In the genomic region with DNA sequence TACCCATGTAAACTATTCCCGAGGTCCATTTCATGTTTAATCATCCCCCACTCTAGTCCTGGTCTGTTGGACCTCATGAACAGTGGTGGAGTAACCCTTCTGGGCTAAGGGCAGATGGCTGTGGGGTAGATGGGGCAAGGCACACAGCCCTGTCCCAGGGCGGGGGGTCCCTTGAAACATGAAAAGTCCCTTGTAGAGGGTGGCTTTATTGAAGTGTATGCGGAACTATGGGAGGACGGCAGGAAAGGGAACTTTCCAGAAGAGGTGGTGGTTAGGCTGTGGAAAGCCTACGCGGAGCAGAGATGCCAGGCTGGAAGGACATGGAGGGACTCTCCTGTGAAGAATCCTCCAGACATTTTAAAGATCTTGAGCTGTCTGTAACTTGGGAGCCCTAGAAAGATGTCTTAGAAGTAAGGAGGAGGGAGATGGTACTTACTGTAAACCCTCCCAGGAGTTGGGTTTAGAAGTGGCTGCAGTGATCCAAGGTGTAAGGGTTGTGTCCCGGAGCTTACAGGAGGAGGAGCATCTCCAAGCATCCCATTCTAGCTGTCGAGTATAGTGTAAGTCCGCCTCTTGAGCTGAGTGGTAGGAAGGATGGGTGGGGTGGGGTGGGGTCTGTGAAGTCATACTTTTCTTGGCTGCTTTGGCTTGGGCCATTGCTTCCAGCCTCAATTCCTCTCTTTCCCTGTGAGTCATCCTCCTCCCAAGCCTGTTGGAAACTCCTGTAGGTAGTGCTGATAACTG, we compare ENCODE assay signal across 20 mouse cellular contexts. TPM values are rescaled to one million over a fixed set of nuclear protein-coding genes. Genes with fewer than 3 reads are reported as not detected.
A peak's percentile ranks its signal among the peaks of the same experiment; 100 is the strongest.
DNase-seq lines count a peak whose midpoint lies in the region; ATAC-seq and TF ChIP-seq lines count a peak whose summit lies in the region.
"Had no signal": no experiment of that assay in that cellular context is flagged by ENCODE, and none has a peak within 500 bp of the region (broad histone marks: within the 10 kb centered on the region; RNA-seq: fewer than 3 reads in every experiment).

No protein-coding gene starts in this region.

- 0 out of 2 replicates have a peak overlapping the region, but pooled peaks have one; percentile 40 for H3K27ac ChIP-seq in heart, postnatal 0 days (ENCODE audit: low read depth)
- H3K27ac ChIP-seq in CH12.LX (ENCODE audit: insufficient read depth, low read depth) = peak overlapping the region; percentile 48
- H3K27ac ChIP-seq in brown adipose tissue, adult 24 weeks (replicated peaks; ENCODE audit: low read depth, low read length) = 0 out of 2 replicates have a peak overlapping the region, but pooled peaks have one; percentile 1
- H3K27ac ChIP-seq in midbrain, embryonic 14.5 days (replicated peaks; ENCODE audit: low read depth, low read length) = no peak overlapping the region
- H3K27ac ChIP-seq: forebrain, embryonic 13.5 days; hindbrain, embryonic 15.5 days; layer of hippocampus, adult 2 months; left cerebral cortex, adult 2 months; limb, embryonic 13.5 days; stomach, postnatal 0 days had no signal

- WGBS in heart, postnatal 0 days = 78% methylated on average over 9 of the region's 9 CpGs
- WGBS in midbrain, embryonic 14.5 days = 92% methylated on average over 9 of the region's 9 CpGs

- TF ChIP-seq CTCF in heart, postnatal 0 days (IDR thresholded peaks at IDR 0.05; ENCODE audit: low read depth) = no peak
- TF ChIP-seq CTCF in CH12.LX (conservative IDR thresholded peaks at IDR 0.05 in 1 of 2, IDR thresholded peaks at IDR 0.05 in 1 of 2; ENCODE audit: low read depth in 2 of 2, low read length in 2 of 2) = no peak

- no peak; the same call in 1 of the 2 replicates for ATAC-seq in heart, postnatal 0 days (ENCODE audit: insufficient read depth, low read depth)
- ATAC-seq in midbrain, embryonic 14.5 days (ENCODE audit: low FRiP score, low TSS enrichment) = no peak
- ATAC-seq: forebrain, embryonic 13.5 days had no signal

- intact Hi-C loops in heart, postnatal 25 days (cut with DNase I) = loop anchor here (5.0 kb wide), 1 partner anchor 83 kb away; no protein-coding TSS in a partner anchor

- dilution Hi-C loops in CH12.LX (cut with MboI; ENCODE audit: extremely low pct_ligation_motif_present, extremely low pct_unique_long_range_greater_than_20kb, low sequenced_read_pairs) = no loop called here

- peaks cover 48% of the 10 kb centered on the region for H3K79me2 ChIP-seq in CH12.LX (replicated peaks; ENCODE audit: control insufficient read depth, extremely low read depth, insufficient read depth, poor library complexity, severe bottlenecking)

- no peak overlapping the region; the same call in 1 of the 2 replicates for H3K4me2 ChIP-seq in heart, postnatal 0 days (ENCODE audit: low read depth, low read length)
- H3K4me2 ChIP-seq in CH12.LX (ENCODE audit: insufficient read depth, low read depth, poor library complexity, severe bottlenecking) = peak overlapping the region; percentile 92
- H3K4me2 ChIP-seq in midbrain, embryonic 14.5 days (ENCODE audit: low read length) = no peak overlapping the region
- H3K4me2 ChIP-seq: limb, embryonic 13.5 days; lung, embryonic 15.5 days; midbrain, embryonic 11.5 days had no signal

- no peaks in the 10 kb centered on the region for H3K27me3 ChIP-seq in heart, postnatal 0 days (ENCODE audit: control insufficient read depth, insufficient read depth, low read length)
- H3K27me3 ChIP-seq in CH12.LX (replicated peaks) = no peaks in the 10 kb centered on the region
- H3K27me3 ChIP-seq in midbrain, embryonic 14.5 days (ENCODE audit: control insufficient read depth, insufficient read depth, low read length) = no peaks in the 10 kb centered on the region
- H3K27me3 ChIP-seq: forebrain, embryonic 13.5 days; hindbrain, embryonic 15.5 days; limb, embryonic 13.5 days; lung, embryonic 15.5 days had no signal

- in situ Hi-C loops in CH12.LX (cut with MboI; ENCODE audit: low pct_ligation_motif_present, low pct_unique_long_range_greater_than_20kb, low sequenced_read_pairs) = no loop called here

- no peak for TF ChIP-seq EP300 in heart, postnatal 0 days (IDR thresholded peaks at IDR 0.05; ENCODE audit: low read depth)
- TF ChIP-seq EP300 in CH12.LX (IDR thresholded peaks at IDR 0.05; ENCODE audit: low read length) = no peak

- no peak overlapping the region for H3K9ac ChIP-seq in heart, postnatal 0 days (replicated peaks; ENCODE audit: low read depth, low read length)
- H3K9ac ChIP-seq in CH12.LX (ENCODE audit: insufficient read depth, low read depth) = peak overlapping the region; percentile 68
- H3K9ac ChIP-seq in midbrain, embryonic 14.5 days (replicated peaks; ENCODE audit: low read length) = no peak overlapping the region
- H3K9ac ChIP-seq: forebrain, embryonic 13.5 days; hindbrain, embryonic 15.5 days; limb, embryonic 13.5 days; lung, embryonic 15.5 days had no signal

- no peaks in the 10 kb centered on the region for H3K36me3 ChIP-seq in heart, postnatal 0 days (replicated peaks; ENCODE audit: control insufficient read depth, insufficient read depth, low read length)
- peaks cover 0 to 13% of the 10 kb centered on the region in 2 experiments for H3K36me3 ChIP-seq in CH12.LX (replicated peaks in 1 of 2; ENCODE audit: control insufficient read depth in 1 of 2, insufficient read depth in 1 of 2, low read length in 1 of 2)
- H3K36me3 ChIP-seq in midbrain, embryonic 14.5 days (ENCODE audit: control insufficient read depth, insufficient read depth, low read length) = no peaks in the 10 kb centered on the region
- H3K36me3 ChIP-seq: hindbrain, embryonic 15.5 days; lung, embryonic 15.5 days had no signal

- H3K9me3 ChIP-seq in heart, postnatal 0 days (replicated peaks; ENCODE audit: control insufficient read depth, low read length) = no peaks in the 10 kb centered on the region
- H3K9me3 ChIP-seq in CH12.LX (replicated peaks; ENCODE audit: low read length) = no peaks in the 10 kb centered on the region
- no peaks in the 10 kb centered on the region for H3K9me3 ChIP-seq in midbrain, embryonic 14.5 days (ENCODE audit: control insufficient read depth, low read length)
- H3K9me3 ChIP-seq: forebrain, embryonic 13.5 days; hindbrain, embryonic 15.5 days; limb, embryonic 13.5 days; lung, embryonic 15.5 days had no signal

- peak; percentile 59 for DNase-seq in heart, postnatal 0 days (ENCODE audit: low spot score)
- DNase-seq in heart, postnatal 25 days (ENCODE audit: low spot score) = no peak
- peak; percentile 68 for DNase-seq in 3134 (ENCODE audit: extremely low read depth, insufficient read length, low spot score)
- DNase-seq in CH12.LX (ENCODE audit: extremely low read depth) = no peak
- no peak for DNase-seq in cerebellum, postnatal 4 days (ENCODE audit: low spot score in 2 of 2)
- DNase-seq in cerebellum, postnatal 25 days = no peak
- DNase-seq in midbrain, embryonic 14.5 days = no peak
- DNase-seq: adrenal gland, adult 8-10 months; cerebellum, adult 9-11 months; kidney, adult 9 months; thymus, postnatal 25 days had no signal

- peaks cover 24% of the 10 kb centered on the region; the same call in 1 of the 2 replicates for H3K4me1 ChIP-seq in heart, postnatal 0 days (ENCODE audit: control insufficient read depth, insufficient read depth)
- peaks cover 19 to 76% of the 10 kb centered on the region in 2 experiments for H3K4me1 ChIP-seq in CH12.LX (ENCODE audit: control insufficient read depth in 1 of 2, insufficient read depth in 2 of 2)
- peaks cover 27% of the 10 kb centered on the region for H3K4me1 ChIP-seq in brown adipose tissue, adult 24 weeks (ENCODE audit: control insufficient read depth, insufficient read depth, insufficient read length, low read length)
- H3K4me1 ChIP-seq in midbrain, embryonic 14.5 days (ENCODE audit: control insufficient read depth, insufficient read depth, low read length) = peaks cover 7% of the 10 kb centered on the region; the same call in 1 of the 2 replicates

- no peak for TF ChIP-seq RAD21 in CH12.LX (IDR thresholded peaks at IDR 0.05; ENCODE audit: low read depth, low read length)

- H3K4me3 ChIP-seq in heart, postnatal 0 days (ENCODE audit: low read depth, low read length) = no peak overlapping the region
- peak overlapping the region in 2 of 3 experiments; percentile 9 to 31 for H3K4me3 ChIP-seq in CH12.LX (replicated peaks in 1 of 3; ENCODE audit: low read depth in 2 of 3, low read length in 2 of 3, poor library complexity in 1 of 3)
- no peak overlapping the region for H3K4me3 ChIP-seq in brown adipose tissue, adult 24 weeks (ENCODE audit: insufficient read depth, low read depth, low read length)
- H3K4me3 ChIP-seq in midbrain, embryonic 14.5 days (replicated peaks; ENCODE audit: low read depth, low read length) = no peak overlapping the region
- H3K4me3 ChIP-seq: forebrain, embryonic 13.5 days; hindbrain, embryonic 15.5 days; layer of hippocampus, adult 2 months; left cerebral cortex, adult 2 months; limb, embryonic 13.5 days; lung, embryonic 15.5 days had no signal

- TF ChIP-seq POLR2A in CH12.LX (IDR thresholded peaks at IDR 0.05; ENCODE audit: low read depth, low read length) = no peak

TF ChIP-seq in CH12.LX, 34 proteins besides CTCF, POLR2A, EP300 and RAD21:
- TF ChIP-seq NELFE (IDR thresholded peaks at IDR 0.05; ENCODE audit: low read depth, low read length) = no peak
- TF ChIP-seq SIN3A (IDR thresholded peaks at IDR 0.05; ENCODE audit: low read length) = no peak
- no peak for TF ChIP-seq IRF4 (IDR thresholded peaks at IDR 0.05; ENCODE audit: low read depth, low read length)
- no peak for TF ChIP-seq GABPA (IDR thresholded peaks at IDR 0.05; ENCODE audit: insufficient replicate concordance, low read depth, low read length)
- no peak for TF ChIP-seq TCF12 (IDR thresholded peaks at IDR 0.05; ENCODE audit: low read depth, low read length)
- TF ChIP-seq JUN (IDR thresholded peaks at IDR 0.05; ENCODE audit: insufficient read depth, low read depth, low read length) = no peak
- TF ChIP-seq ZNF384 (IDR thresholded peaks at IDR 0.05; ENCODE audit: low read depth, low read length) = no peak
TF ChIP-seq in CH12.LX: peak in this region for 0.

RNA-seq across cellular contexts. Expression of a gene that starts 3.3 kb away (rescaled TPM):
- 26.5 and 37.0 TPM in 2 replicates for total RNA-seq in heart, postnatal 0 days (2014; rRNA removed; ENCODE audit: low replicate concordance)
- polyA plus RNA-seq in heart, postnatal 0 days (2015; fragmentation: Nextera tagmentation; extraction: Ambion mirVana) = 13.5 and 14.2 TPM in 2 replicates
- total RNA-seq in heart, postnatal 25 days (2021) = 10 to 100 TPM; 21.1 to 25.9 TPM
- total RNA-seq in CH12.LX (2012; rRNA removed) (18.4 and 21.3 TPM in 2 replicates), CH12.LX (2014; rRNA removed) (14.1 and 14.9 TPM in 2 replicates)
- polyA plus RNA-seq in CH12.LX (2012; ENCODE audit: insufficient read length, low read depth) = 24.7 and 27.0 TPM in 2 replicates
- polyA plus RNA-seq in brown adipose tissue, adult 24 weeks (2012; ENCODE audit: insufficient read depth, insufficient read length, missing spikeins) = 14.3 and 21.1 TPM in 2 replicates
- polyA plus RNA-seq in midbrain, embryonic 14.5 days (2014; fragmentation: Nextera tagmentation; extraction: Ambion mirVana) = 17.7 and 27.8 TPM in 2 replicates

Comparison
In these comparisons a context has a peak if more than half of its experiments do, and no peak if none do; other contexts are left out.
1. DNase-seq: peak in heart, postnatal 0 days (single experiment) and 3134 (single experiment); none in heart, postnatal 25 days (single experiment), CH12.LX (single experiment), cerebellum, postnatal 4 days (0 of 2), cerebellum, postnatal 25 days (0 of 2) and midbrain, embryonic 14.5 days (single experiment).
2. H3K4me3 ChIP-seq: peak in CH12.LX (2 of 3); none in heart, postnatal 0 days (single experiment), brown adipose tissue, adult 24 weeks (single experiment) and midbrain, embryonic 14.5 days (single experiment).